Mouse (Mus musculus) spleen, postnatal 10 days (tissue): ENCODE measurements around the gene Vps13d.

Source experiments
- DNase-seq, 2 experiments: peaks; one replicate each; pipeline ENCODE4 v3.0.0; 2021 to 2022; ENCODE audit warnings: low spot score in 2 of 2

Vps13d gene

GRCm38 (mm10) chr4:145150345-145151102 lies 44.3 kb downstream of the Vps13d start:
- DNase-seq = no peak

GRCm38 (mm10) chr4:145147006-145147961 lies 47.5 kb downstream of the Vps13d start:
- no peak for DNase-seq

GRCm38 (mm10) chr4:145143533-145143932 lies 51.3 kb downstream of the Vps13d start:
- DNase-seq = no peak

DNA sequence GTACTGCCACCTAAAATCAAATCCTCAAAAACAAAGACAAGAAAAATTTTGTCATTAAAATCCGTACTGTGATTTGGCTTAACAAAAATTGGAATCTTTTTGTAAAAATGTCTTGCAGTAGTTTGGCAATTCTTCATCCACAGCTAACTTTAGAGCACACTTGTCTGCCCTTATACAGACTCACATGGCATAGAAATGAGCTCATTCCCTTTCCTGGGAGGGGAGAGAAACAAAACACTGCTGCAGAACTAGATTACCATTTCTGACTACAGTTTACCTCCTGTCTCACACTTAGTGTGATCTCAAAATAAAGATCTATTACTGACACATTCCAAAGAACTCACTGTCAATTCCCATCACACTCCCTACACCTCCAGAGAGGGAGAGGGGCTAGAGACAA lies 58.1 kb downstream of the Vps13d start:
- no peak for DNase-seq

DNA sequence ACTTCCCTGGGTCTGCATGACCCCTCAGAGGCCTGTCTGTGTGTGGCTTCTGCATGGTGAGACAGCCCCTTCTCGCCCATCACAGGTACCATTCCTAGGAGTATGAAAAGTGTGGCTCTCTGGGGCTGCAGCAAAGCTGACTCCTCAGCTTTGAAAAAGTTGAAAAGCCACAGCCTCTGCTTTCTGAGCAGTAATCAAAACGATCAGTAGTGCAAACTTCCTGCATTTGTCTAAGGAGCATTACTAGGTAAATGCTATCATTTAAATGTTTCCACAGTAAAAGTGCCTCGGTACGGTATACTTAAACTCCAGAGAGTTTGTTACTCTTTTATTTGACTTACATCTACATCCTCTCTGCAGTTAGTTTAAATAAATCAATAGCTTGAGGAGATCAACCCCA lies 59.3 kb downstream of the Vps13d start:
- no peak for DNase-seq

GRCm38 (mm10) chr4:145130772-145131171 lies 64.0 kb downstream of the Vps13d start:
- DNase-seq = no peak

DNA sequence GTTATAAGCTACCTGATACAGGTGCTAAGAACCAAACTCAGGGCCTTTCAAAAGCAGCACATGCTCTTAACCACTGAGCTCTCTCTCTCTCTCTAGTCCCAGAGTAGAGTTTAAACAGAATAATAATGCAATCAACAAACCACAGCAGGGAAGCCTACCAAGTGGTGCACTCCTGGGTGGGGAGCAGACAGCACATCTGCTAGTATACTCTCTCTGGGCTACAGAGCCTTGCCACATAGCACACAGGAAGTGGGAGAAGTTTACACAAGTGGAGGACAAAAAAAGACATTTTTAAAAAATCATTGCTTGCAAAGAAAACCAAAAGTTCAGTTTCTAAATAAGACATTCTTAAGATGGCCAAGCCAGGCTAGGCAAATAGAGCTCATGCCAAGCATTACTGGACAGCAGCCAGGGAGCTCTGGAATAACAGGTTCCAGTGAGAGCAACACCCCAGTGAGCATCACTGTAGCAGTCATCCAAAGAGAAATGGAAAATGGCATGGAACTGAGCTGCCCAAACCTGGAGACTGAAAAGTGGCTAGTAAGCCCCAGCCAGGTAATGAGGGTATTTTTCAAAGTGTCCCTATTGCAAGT lies 64.8 kb downstream of the Vps13d start:
- no peak for DNase-seq

DNA sequence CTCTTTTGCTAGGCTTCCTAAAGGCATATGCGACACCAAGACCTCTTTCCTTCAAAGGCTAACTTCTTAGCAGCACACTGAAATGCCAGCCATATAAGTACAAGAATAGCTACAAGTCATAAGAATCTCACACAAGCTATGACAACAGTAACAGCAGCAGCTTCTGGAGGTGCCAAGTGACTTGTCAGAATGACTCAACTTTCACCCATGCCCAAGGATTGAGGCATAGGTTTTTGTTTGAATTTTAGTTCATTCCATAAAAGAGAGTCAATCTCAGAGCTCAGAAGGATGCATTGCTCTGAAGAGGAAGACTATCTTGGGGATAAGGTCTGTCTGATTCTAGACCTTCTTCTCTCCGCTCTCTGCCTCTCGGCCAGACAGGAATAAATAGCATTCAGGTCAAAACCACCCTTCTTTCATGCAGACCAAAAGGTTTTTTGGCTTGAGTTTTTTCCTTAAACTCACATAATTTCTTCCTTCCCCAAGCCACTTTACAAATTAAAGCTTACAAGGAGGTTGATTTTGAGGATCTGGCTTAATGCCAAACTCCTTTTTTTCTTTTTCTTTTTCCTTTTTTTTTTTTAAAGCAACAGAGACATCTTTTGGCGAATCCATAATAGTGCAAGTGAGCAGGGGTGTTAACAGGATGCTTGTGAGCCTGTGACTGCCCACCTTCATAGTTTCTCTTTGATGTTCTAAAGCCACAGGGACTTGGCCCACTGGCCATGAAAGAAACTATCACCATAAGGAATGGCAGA lies 69.2 kb downstream of the Vps13d start:
- DNase-seq = no peak

GRCm38 (mm10) chr4:145124419-145124818 lies 70.4 kb downstream of the Vps13d start:
- DNase-seq = no peak

GRCm38 (mm10) chr4:145111641-145112040 lies 83.2 kb downstream of the Vps13d start:
- peak in 1 of 2 experiments; percentile 26 for DNase-seq

DNA sequence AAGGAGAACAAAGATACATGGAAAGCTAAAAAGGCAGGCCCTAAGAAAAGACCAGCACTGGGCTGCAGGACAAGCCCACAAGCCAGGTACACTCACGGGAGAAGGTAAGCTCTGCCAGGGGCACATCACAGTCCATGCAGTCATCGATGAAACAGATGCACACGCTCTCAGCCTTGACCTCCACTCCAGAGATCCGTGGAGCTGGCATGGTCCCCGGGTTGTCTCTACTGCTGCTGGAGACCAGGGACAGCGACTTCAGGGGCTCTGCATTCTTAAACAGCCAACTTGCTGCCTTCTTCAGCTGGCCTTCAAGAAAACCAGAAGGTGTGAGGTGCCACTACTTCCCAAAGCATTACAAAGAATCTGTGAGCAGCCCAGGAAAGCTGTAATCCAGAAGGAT lies 84.1 kb downstream of the Vps13d start:
- no peak for DNase-seq

GRCm38 (mm10) chr4:145106796-145107195 lies 88.0 kb downstream of the Vps13d start:
- no peak for DNase-seq

- no peak for DNase-seq
Measured at GRCm38 (mm10) chr4:145105319-145105718, 89.5 kb downstream of the Vps13d start.

- no peak for DNase-seq
Measured at GRCm38 (mm10) chr4:145104917-145105316, 89.9 kb downstream of the Vps13d start.

- no peak for DNase-seq
Measured at GRCm38 (mm10) chr4:145103617-145104016, 91.2 kb downstream of the Vps13d start.

- DNase-seq = no peak
Measured at GRCm38 (mm10) chr4:145101823-145102718, 92.7 kb downstream of the Vps13d start.

- no peak for DNase-seq
Measured at GRCm38 (mm10) chr4:145099853-145100252, 95.0 kb downstream of the Vps13d start.

DNA sequence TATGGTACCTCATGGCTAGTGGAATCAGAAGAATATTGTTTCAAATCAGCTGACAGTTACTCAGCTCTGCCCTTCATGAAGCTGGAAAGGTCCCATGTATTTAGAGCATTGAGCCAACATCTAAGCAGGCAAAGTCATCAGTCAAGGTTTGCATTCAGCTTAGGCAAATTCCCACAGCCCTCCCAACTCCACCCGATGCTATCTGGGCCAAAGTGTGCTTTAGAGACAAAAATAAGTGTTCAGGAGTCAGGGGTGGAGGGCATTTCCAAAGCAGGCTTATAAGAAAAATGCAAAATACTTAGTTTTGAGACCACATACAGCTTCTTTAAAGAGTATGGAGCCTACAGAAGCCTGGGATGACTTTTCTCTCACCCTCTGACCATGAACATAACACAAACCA lies 95.5 kb downstream of the Vps13d start:
- no peak for DNase-seq

DNA sequence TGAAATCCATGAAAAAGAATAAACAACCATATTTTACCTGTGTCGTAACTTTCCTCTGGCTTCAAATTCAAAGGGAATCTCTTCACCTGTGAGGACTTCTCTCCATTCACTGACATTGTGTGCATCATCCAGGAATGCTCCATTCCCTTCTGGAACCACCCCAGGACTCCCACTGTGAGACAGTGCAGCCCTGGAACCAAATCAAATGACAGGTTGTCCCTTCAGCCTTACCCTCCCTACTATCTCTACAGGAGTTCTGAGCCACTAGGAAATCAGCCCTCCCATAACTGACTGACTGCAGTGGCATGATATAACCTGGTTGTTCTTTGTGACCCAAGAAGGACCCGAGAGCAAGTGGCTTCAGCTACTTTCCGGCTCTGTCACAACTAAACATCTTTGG lies 96.8 kb downstream of the Vps13d start:
- DNase-seq = no peak

GRCm38 (mm10) chr4:145096481-145097039 lies 98.2 kb downstream of the Vps13d start:
- DNase-seq = no peak
